Mouse (Mus musculus) neural tube, embryonic 15.5 days (tissue): ENCODE measurements at regions not wholly inside any gene's neighbourhood (a gene's known extent, or its start where the extent isn't known, plus 50 kb on each side); places are given as distances from the start of the nearest gene placed in this dataset.

Experiments used
- ATAC-seq: fragments of 200-750 bp; cut with Nextera tagmentation; 2 replicates; pipeline ENCODE4 v1.8.0; 2017; ENCODE audit warnings: mild to moderate bottlenecking, moderate TSS enrichment, moderate library complexity; ENCODE audit not compliant: low FRiP score
- H3K27ac ChIP-seq: fragments of 300-500 bp; sonication (generic); replicated peaks from 2 replicates; pipeline ENCODE4 v1.5.1; 2015; ENCODE audit warnings: mild to moderate bottlenecking, inconsistent platforms
- H3K27me3 ChIP-seq: fragments of 300-500 bp; sonication (generic); replicated peaks from 2 replicates; pipeline ENCODE4 v1.6.1; 2015; ENCODE audit warnings: inconsistent platforms
- H3K36me3 ChIP-seq: fragments of 300-500 bp; sonication (generic); 2 replicates; pipeline ENCODE4 v1.6.1; 2015; ENCODE audit warnings: inconsistent platforms
- H3K4me1 ChIP-seq: fragments of 300-500 bp; sonication (generic); 2 replicates; pipeline ENCODE4 v1.6.1; 2015; ENCODE audit warnings: inconsistent platforms
- H3K4me2 ChIP-seq: fragments of 300-500 bp; sonication (generic); 2 replicates; pipeline ENCODE4 v1.6.1; 2015; ENCODE audit warnings: inconsistent platforms, mild to moderate bottlenecking, moderate library complexity
- H3K4me3 ChIP-seq: fragments of 300-500 bp; sonication (generic); replicated peaks from 2 replicates; pipeline ENCODE4 v1.5.1; 2015; ENCODE audit warnings: mild to moderate bottlenecking, inconsistent platforms
- H3K9ac ChIP-seq: fragments of 300-500 bp; sonication (generic); replicated peaks from 2 replicates; pipeline ENCODE4 v1.6.1; 2015; ENCODE audit warnings: mild to moderate bottlenecking, inconsistent platforms
- H3K9me3 ChIP-seq: fragments of 300-500 bp; sonication (generic); replicated peaks from 2 replicates; pipeline ENCODE4 v1.6.1; 2016; ENCODE audit warnings: inconsistent platforms
- WGBS: fragments of 180-500 bp; shearing (Covaris S2); methylation state at CpG from one replicate; pipeline ENCODE4 v1.1.7; 2015; ENCODE audit warnings: mixed read lengths; 5-methylcytosine and 5-hydroxymethylcytosine counted together

- H3K9me3 ChIP-seq: no peaks in the 10 kb centered on the region
- H3K9ac ChIP-seq: no peak overlapping the region
- H3K36me3 ChIP-seq: no peaks in the 10 kb centered on the region
- no peak for ATAC-seq
- no peak overlapping the region for H3K27ac ChIP-seq
- no peak overlapping the region for H3K4me3 ChIP-seq
- H3K4me1 ChIP-seq: no peaks in the 10 kb centered on the region
- WGBS: 93% methylated on average over 9 of the region's 9 CpGs
- H3K4me2 ChIP-seq: no peak overlapping the region
- no peaks in the 10 kb centered on the region for H3K27me3 ChIP-seq
Measured at GRCm38 (mm10) chr2:40522536-40522935, 1296.3 kb upstream of the Ppp6c start.

DNA sequence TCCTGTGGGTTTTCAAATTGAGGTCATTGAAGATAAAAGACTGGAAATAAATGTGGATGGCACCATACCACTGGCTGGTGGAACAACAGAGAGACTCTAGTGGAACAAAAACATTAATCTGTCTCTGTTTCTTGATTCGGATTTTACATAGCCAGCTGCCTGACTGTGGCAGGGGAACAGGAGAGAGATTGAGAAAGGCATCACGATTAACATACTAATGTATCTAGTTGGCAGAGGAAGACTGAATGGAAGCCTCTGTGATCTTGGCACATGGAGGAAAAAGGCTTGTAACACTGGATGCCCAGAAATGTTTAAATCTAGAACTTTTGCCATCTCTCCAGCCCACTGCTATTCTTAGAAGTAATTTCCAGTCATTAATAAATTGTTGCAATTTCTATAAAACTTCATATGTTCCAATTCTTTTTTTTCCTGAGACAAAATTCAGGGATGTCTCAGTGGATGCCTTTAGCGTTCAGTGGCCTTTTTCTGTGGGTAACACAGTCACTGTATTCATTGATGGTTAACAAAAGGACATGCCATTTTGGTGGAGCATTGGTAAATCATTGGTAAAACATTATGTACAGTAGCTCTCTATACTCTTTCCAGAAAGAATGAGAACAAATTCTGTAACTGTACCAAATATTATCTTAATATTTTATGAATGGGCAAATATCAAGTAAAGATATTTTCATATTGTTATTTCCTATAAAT, 1284.5 kb upstream of the Ppp6c start:
- Histone ChIP-seq H3K27me3 (no peaks in the 10 kb centered on the region), H3K9me3 (no peaks in the 10 kb centered on the region), H3K9ac (no peak overlapping the region), H3K4me2 (no peak overlapping the region), H3K27ac (no peak overlapping the region), H3K4me1 (no peaks in the 10 kb centered on the region), H3K36me3 (no peaks in the 10 kb centered on the region), H3K4me3 (no peak overlapping the region)
- 42% methylated on average over 3 of the region's 3 CpGs for WGBS
- peak; percentile 75 for ATAC-seq

GRCm38 (mm10) chr2:40478747-40479662, 1252.8 kb upstream of the Ppp6c start:
- ATAC-seq: no peak
- Histone ChIP-seq H3K9ac (no peak overlapping the region), H3K27ac (no peak overlapping the region), H3K36me3 (no peaks in the 10 kb centered on the region), H3K9me3 (no peaks in the 10 kb centered on the region), H3K4me2 (no peak overlapping the region), H3K27me3 (no peaks in the 10 kb centered on the region), H3K4me1 (no peaks in the 10 kb centered on the region), H3K4me3 (no peak overlapping the region)
- 63% methylated on average over 2 of the region's 2 CpGs for WGBS

DNA sequence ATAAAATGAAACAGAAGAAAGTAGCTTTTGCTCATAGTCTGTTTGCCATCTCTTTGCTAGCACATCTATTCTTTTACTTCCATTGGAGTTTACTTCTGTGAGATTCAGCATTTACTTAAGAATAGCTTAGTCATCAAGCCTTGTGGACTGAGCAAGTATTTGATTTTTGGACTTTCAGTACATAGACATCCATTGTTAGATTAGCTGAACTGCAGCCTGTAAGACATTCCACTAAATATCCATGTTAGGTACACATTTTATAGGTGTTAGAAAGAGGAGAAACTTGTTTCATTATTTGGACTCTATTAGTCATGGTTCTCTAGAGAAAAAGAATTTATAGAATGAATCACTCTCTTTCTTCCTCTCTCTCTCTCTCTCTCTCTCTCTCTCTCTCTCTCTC, 1251.2 kb upstream of the Ppp6c start:
- H3K4me2 ChIP-seq: no peak overlapping the region
- no peaks in the 10 kb centered on the region for H3K36me3 ChIP-seq
- H3K27ac ChIP-seq: no peak overlapping the region
- no peaks in the 10 kb centered on the region for H3K27me3 ChIP-seq
- no peak for ATAC-seq
- H3K9me3 ChIP-seq: no peaks in the 10 kb centered on the region
- H3K4me3 ChIP-seq: no peak overlapping the region
- H3K9ac ChIP-seq: no peak overlapping the region
- no peaks in the 10 kb centered on the region for H3K4me1 ChIP-seq

DNA sequence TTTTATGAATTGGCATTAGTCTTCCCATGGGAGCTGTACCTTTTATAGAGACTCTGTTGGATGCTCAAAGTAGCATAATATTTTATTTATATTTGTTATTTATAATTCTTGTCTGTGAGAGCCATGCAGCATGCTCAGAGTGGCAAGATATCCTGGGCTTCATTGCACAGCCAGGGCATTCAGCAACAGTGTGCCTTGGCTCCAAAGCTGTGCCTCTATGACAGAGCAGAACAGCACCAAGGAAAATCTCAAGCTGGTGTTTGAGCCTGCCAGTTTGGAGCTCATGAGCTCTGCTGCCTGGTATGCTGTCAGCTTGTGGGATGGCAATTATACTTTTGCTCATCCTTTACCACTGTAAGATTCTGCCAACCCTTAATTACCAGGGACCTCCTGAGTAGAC, 1230.1 kb upstream of the Ppp6c start:
- Histone ChIP-seq H3K27ac (no peak overlapping the region), H3K4me3 (no peak overlapping the region), H3K27me3 (no peaks in the 10 kb centered on the region), H3K4me1 (no peaks in the 10 kb centered on the region), H3K36me3 (no peaks in the 10 kb centered on the region), H3K9ac (no peak overlapping the region), H3K4me2 (no peak overlapping the region), H3K9me3 (no peaks in the 10 kb centered on the region)
- ATAC-seq: 0 out of 2 replicates have a peak, but pooled peaks have one; percentile 53

GRCm38 (mm10) chr2:40432821-40433490, 1206.7 kb upstream of the Ppp6c start:
- Histone ChIP-seq H3K9me3 (no peaks in the 10 kb centered on the region), H3K4me1 (no peaks in the 10 kb centered on the region), H3K4me3 (no peak overlapping the region), H3K36me3 (no peaks in the 10 kb centered on the region), H3K4me2 (no peak overlapping the region), H3K9ac (no peak overlapping the region), H3K27ac (no peak overlapping the region), H3K27me3 (no peaks in the 10 kb centered on the region)
- no peak for ATAC-seq
- WGBS: 84% methylated on average over 3 of the region's 3 CpGs

- Histone ChIP-seq H3K36me3 (no peaks in the 10 kb centered on the region), H3K4me2 (no peak overlapping the region), H3K27me3 (no peaks in the 10 kb centered on the region), H3K27ac (no peak overlapping the region), H3K4me3 (no peak overlapping the region), H3K9me3 (no peaks in the 10 kb centered on the region), H3K9ac (no peak overlapping the region), H3K4me1 (no peaks in the 10 kb centered on the region)
- ATAC-seq: no peak
- WGBS: 42% methylated on average over 2 of the region's 2 CpGs
Measured at GRCm38 (mm10) chr2:40431335-40431734, 1205.1 kb upstream of the Ppp6c start.

GRCm38 (mm10) chr2:40402418-40402817, 1176.2 kb upstream of the Ppp6c start:
- Histone ChIP-seq H3K27ac (no peak overlapping the region), H3K9me3 (no peaks in the 10 kb centered on the region), H3K4me3 (no peak overlapping the region), H3K9ac (no peak overlapping the region), H3K4me2 (no peak overlapping the region), H3K36me3 (no peaks in the 10 kb centered on the region), H3K27me3 (no peaks in the 10 kb centered on the region), H3K4me1 (no peaks in the 10 kb centered on the region)
- ATAC-seq: no peak
- WGBS: 88% methylated on average over 2 of the region's 2 CpGs
